Mouse (Mus musculus): ENCODE data around the gene Hist1h2bm. TPM values are rescaled to one million over a fixed set of nuclear protein-coding genes. Genes with fewer than 3 reads are reported as not detected.
"Not testable (repeated sequence)": the region's sequence is repeated elsewhere in the genome, so short reads cannot be mapped to it uniquely, and the experiment has no call there.

Gene Hist1h2bm
- polyA plus RNA-seq, 1 experiment from 2014 or later = 1.4 TPM

DNA sequence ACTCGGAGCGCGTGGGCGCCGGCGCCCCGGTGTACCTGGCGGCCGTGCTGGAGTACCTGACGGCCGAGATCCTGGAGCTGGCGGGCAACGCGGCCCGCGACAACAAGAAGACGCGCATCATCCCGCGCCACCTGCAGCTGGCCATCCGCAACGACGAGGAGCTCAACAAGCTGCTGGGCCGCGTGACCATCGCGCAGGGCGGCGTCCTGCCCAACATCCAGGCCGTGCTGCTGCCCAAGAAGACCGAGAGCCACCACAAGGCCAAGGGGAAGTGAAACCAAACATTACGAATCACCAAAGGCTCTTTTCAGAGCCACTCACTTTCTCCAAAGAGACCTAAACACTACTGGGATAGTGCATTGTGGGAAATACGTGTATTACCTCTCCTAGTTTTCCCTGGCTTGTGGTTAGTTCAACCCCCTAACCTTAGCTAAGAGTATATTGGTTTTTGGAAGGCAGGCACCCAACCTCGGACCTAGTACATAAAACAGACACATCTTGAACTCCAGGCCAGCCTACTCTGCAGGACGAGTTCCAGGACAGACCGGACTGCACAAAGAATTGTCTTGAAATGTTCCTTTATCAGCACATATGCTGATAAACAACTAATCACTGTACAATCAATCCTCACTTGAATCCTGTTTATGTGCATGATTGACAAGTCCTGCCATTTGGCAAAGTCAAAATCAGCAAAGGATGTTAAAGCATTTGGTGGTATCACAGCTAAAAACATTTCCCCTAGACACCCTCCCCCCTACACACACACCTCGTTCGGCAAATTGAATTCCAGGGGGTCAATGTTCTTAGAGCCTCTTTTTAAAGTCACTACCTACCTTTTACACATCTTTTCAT, 5.1 kb upstream of the Hist1h2bm start:
- H3K4me2 ChIP-seq = peak overlapping the region; percentile 90
- not testable (repeated sequence) for H3K9me3 ChIP-seq (replicated peaks); H3K27me3 ChIP-seq (replicated peaks); H3K36me3 ChIP-seq
- peak overlapping the region; percentile 96 for H3K27ac ChIP-seq (ENCODE audit: poor library complexity, severe bottlenecking)
- H3K4me3 ChIP-seq = peak overlapping the region; percentile 52
- peak overlapping the region; percentile 82 for H3K9ac ChIP-seq
- peak; percentile 22 for ATAC-seq (ENCODE audit: insufficient number of reproducible peaks, low FRiP score)
- WGBS = under 1% methylated on average over 14 of the region's 38 CpGs
- peaks cover 23% of the 10 kb centered on the region for H3K4me1 ChIP-seq (replicated peaks)

DNA sequence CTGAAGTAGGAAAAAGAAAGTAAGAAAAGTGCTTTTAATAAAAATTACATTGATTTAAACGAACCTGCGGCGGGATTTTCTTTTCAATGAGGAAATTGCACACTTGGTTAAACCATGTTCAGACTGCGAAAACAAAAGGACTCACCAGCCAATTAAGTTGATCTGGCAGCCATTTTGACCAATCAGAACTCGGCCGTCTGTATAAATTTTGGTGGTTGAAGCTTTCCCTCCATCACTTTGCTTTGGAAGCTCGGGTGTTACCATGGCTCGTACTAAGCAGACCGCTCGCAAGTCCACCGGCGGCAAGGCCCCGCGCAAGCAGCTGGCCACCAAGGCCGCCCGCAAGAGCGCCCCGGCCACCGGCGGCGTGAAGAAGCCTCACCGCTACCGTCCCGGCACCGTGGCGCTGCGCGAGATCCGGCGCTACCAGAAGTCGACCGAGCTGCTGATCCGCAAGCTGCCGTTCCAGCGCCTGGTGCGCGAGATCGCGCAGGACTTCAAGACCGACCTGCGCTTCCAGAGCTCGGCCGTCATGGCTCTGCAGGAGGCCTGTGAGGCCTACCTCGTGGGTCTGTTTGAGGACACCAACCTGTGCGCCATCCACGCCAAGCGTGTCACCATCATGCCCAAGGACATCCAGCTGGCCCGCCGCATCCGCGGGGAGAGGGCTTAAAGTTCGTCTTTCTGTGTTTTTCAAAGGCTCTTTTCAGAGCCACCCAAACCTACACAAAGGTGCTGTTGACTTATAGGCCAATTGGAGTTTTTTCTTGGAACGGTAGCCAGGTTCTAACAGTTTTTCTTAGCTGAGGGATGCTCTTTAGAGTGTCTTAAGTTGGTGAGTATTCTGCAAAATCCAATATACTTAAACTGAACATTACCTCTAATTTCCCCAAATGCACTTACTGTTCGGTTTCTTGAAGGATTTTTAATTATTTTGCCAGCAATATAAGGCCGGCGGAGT, 4.2 kb upstream of the Hist1h2bm start, which contains the start of gene Hist1h3h:
Gene Hist1h3h, plus strand, starts transcription at position 263 of the 961 bp plus-strand sequence.
- peaks cover 25% of the 10 kb centered on the region for H3K4me1 ChIP-seq (replicated peaks)
- WGBS = 2% methylated on average over 28 of the region's 56 CpGs
- ATAC-seq (ENCODE audit: insufficient number of reproducible peaks, low FRiP score) = peak; percentile 26; the same call in 1 of the 2 replicates
- H3K36me3 ChIP-seq; H3K27me3 ChIP-seq (replicated peaks); H3K9me3 ChIP-seq (replicated peaks): not testable (repeated sequence)
- H3K27ac ChIP-seq (ENCODE audit: poor library complexity, severe bottlenecking) = peak within 1 kb of the TSS; percentile 96
- peak within 1 kb of the TSS; percentile 52 for H3K4me3 ChIP-seq
- H3K9ac ChIP-seq = peak within 1 kb of the TSS; percentile 87
- peak within 1 kb of the TSS; percentile 90 for H3K4me2 ChIP-seq

DNA sequence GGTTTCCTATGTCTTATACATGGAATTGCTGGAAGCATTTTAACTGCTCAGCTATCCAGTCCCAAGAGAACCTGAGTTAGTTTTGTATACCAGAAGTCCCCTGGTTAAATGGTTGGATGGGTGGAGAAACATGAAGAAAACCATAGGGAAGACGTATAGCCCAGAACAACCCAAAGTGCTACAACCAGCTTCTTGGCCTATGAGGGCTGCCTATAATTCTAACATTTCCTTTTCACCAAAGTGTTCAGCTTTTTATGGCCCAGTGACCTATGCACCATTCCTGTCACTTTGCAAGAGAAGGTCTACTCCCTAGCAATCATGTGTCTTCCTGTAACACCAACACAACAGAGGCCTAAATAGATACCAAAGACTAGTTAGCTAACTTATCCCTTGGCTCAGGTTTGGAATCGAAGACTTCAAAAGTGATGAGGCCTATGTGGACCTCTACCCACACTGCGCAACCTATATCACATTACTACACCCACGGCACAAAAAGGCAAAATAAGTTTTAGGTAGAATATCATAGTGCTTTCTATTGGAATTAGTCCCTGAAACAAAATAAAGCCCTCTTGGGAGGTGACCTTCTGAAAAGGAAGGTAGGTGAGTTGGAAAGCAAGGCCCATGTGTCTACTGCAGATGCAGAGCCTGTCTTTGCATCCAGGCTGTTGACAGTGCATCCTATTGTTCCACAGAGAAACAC, 3.3 kb upstream of the Hist1h2bm start:
- Histone ChIP-seq H3K36me3 (no peaks in the 10 kb centered on the region), H3K9ac (peak overlapping the region; percentile 87), H3K4me1 (replicated peaks) (peaks cover 25% of the 10 kb centered on the region), H3K27ac (ENCODE audit: poor library complexity, severe bottlenecking) (peak overlapping the region; percentile 81), H3K4me2 (peak overlapping the region; percentile 77), H3K4me3 (peak overlapping the region; percentile 50), H3K27me3 (replicated peaks) (no peaks in the 10 kb centered on the region), H3K9me3 (replicated peaks) (no peaks in the 10 kb centered on the region)
- ATAC-seq (ENCODE audit: insufficient number of reproducible peaks, low FRiP score) = no peak
- 65% methylated on average over 4 of the region's 4 CpGs for WGBS

GRCm38 (mm10) chr13:21721107-21721756, 612 bp upstream of the Hist1h2bm start:
- Histone ChIP-seq H3K27ac (ENCODE audit: poor library complexity, severe bottlenecking) (peak overlapping the region; percentile 85), H3K4me1 (replicated peaks) (peaks cover 18% of the 10 kb centered on the region), H3K9ac (peak overlapping the region; percentile 74), H3K4me3 (peak overlapping the region; percentile 50), H3K4me2 (peak overlapping the region; percentile 68)
- not testable (repeated sequence) for H3K9me3 ChIP-seq (replicated peaks); H3K27me3 ChIP-seq (replicated peaks); H3K36me3 ChIP-seq
- ATAC-seq (ENCODE audit: insufficient number of reproducible peaks, low FRiP score) = peak; percentile 46
- WGBS = 5% methylated on average over 20 of the region's 44 CpGs

DNA sequence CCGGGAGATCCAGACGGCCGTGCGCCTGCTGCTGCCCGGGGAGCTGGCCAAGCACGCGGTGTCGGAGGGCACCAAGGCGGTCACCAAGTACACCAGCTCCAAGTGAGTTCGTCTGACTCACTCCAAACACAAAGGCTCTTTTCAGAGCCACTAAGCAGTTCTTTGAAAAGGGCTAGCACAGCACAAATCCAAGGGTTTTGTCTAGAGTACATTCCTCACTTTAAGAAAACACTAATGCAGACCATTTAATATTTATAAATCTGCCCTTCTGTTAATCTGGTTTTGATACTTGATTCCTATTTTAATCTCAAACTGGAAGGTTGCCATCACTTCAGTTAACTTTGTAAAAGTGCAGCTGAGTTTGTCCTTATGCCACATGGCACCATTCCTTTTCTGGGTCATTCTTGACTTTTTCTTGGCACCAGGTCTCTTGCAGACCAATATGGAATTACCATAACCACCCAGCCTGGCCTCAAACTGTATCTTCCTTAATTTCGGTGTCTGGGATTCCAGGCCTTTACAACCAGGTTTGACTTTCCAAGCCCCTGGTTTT, 605 bp downstream of the Hist1h2bm start:
- Histone ChIP-seq H3K27me3 (replicated peaks) (no peaks in the 10 kb centered on the region), H3K9ac (peak overlapping the region; percentile 60), H3K9me3 (replicated peaks) (no peaks in the 10 kb centered on the region), H3K36me3 (no peaks in the 10 kb centered on the region), H3K27ac (ENCODE audit: poor library complexity, severe bottlenecking) (peak overlapping the region; percentile 78), H3K4me2 (peak overlapping the region; percentile 69), H3K4me1 (replicated peaks) (peaks cover 13% of the 10 kb centered on the region), H3K4me3 (peak overlapping the region; percentile 50)
- peak; percentile 5; the same call in 1 of the 2 replicates for ATAC-seq (ENCODE audit: insufficient number of reproducible peaks, low FRiP score)
- 5% methylated on average over 11 of the region's 11 CpGs for WGBS

DNA sequence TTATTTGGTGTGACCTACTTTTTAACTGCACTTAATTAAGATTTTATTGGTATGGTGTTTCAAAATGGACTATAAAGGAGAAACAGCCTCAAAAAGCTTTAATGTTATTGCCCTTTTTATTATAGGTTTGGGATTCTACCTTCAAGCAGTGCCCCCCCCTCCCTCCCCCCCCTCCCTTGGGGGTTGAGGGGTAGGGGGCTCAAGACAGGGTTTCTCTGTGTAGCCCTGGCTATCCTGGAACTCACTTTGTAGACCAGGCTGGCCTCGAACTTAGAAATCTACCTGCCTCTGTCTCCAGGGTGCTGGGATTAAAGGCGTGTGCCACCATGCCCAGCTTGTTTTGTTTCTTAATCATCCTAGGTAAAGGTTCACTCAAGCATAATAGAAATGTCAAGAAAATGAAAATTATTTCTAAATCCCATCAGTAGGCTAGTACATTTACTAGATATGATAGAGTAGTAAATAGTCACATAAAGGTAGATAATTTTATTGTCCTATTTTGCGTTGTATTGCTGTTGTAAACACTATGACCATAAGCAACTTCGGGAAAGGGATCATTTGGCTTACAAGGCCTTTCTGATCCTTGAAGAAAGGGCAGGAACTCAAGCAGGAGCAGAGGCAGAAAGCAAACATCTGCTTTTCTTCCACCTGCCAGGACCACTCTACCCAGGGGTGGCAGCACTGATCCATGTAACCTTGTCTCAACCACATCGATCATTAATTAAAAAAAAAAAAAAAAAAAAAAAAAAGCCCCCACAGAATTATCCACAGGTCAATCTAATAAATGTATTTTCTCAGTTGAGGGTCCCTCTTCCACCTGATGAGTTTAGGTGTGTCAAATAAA, 1.4 kb downstream of the Hist1h2bm start:
- H3K4me2 ChIP-seq = no peak overlapping the region
- H3K9ac ChIP-seq = no peak overlapping the region
- no peak for ATAC-seq (ENCODE audit: insufficient number of reproducible peaks, low FRiP score)
- H3K27me3 ChIP-seq (replicated peaks) = no peaks in the 10 kb centered on the region
- peaks cover 13% of the 10 kb centered on the region for H3K4me1 ChIP-seq (replicated peaks)
- H3K27ac ChIP-seq (ENCODE audit: poor library complexity, severe bottlenecking) = no peak overlapping the region
- no peak overlapping the region for H3K4me3 ChIP-seq
- no peaks in the 10 kb centered on the region for H3K36me3 ChIP-seq
- H3K9me3 ChIP-seq (replicated peaks) = no peaks in the 10 kb centered on the region
- WGBS = 45% methylated on average over 5 of the region's 5 CpGs

GRCm38 (mm10) chr13:21727948-21728572, 6.2 kb downstream of the Hist1h2bm start:
- no peak overlapping the region for H3K27ac ChIP-seq (ENCODE audit: poor library complexity, severe bottlenecking)
- H3K9ac ChIP-seq = no peak overlapping the region
- ATAC-seq (ENCODE audit: insufficient number of reproducible peaks, low FRiP score) = no peak
- no peaks in the 10 kb centered on the region for H3K36me3 ChIP-seq
- H3K27me3 ChIP-seq (replicated peaks) = no peaks in the 10 kb centered on the region
- H3K4me2 ChIP-seq = no peak overlapping the region
- no peaks in the 10 kb centered on the region for H3K4me1 ChIP-seq (replicated peaks)
- 35% methylated on average over 11 of the region's 11 CpGs for WGBS
- H3K4me3 ChIP-seq = no peak overlapping the region
- H3K9me3 ChIP-seq (replicated peaks) = no peaks in the 10 kb centered on the region

- no peak for ATAC-seq (ENCODE audit: insufficient number of reproducible peaks, low FRiP score)
- WGBS = 52% methylated on average over 1 of the region's 1 CpGs
- peaks cover 8% of the 10 kb centered on the region for H3K4me1 ChIP-seq (replicated peaks)
- no peaks in the 10 kb centered on the region for H3K9me3 ChIP-seq (replicated peaks)
- H3K36me3 ChIP-seq = no peaks in the 10 kb centered on the region
- no peak overlapping the region for H3K4me3 ChIP-seq
- H3K27me3 ChIP-seq (replicated peaks) = no peaks in the 10 kb centered on the region
- no peak overlapping the region for H3K27ac ChIP-seq (ENCODE audit: poor library complexity, severe bottlenecking)
- no peak overlapping the region for H3K9ac ChIP-seq
- no peak overlapping the region for H3K4me2 ChIP-seq
Measured at GRCm38 (mm10) chr13:21729544-21729943, 7.7 kb downstream of the Hist1h2bm start.

- no peak for ATAC-seq (ENCODE audit: insufficient number of reproducible peaks, low FRiP score)
- Histone ChIP-seq H3K27me3 (replicated peaks) (no peaks in the 10 kb centered on the region), H3K9me3 (replicated peaks) (no peaks in the 10 kb centered on the region), H3K4me3 (no peak overlapping the region), H3K4me2 (no peak overlapping the region; the same call in 1 of the 2 replicates), H3K36me3 (no peaks in the 10 kb centered on the region), H3K27ac (ENCODE audit: poor library complexity, severe bottlenecking) (peak overlapping the region; percentile 94), H3K9ac (0 out of 2 replicates have a peak overlapping the region, but pooled peaks have one; percentile 64), H3K4me1 (replicated peaks) (peaks cover 8% of the 10 kb centered on the region)
- WGBS = 69% methylated on average over 5 of the region's 5 CpGs
Measured at GRCm38 (mm10) chr13:21733466-21733865, 11.6 kb downstream of the Hist1h2bm start.
